Mouse (Mus musculus): ENCODE data around the gene Ephx1. TPM values are rescaled to one million over a fixed set of nuclear protein-coding genes. Genes with fewer than 3 reads are reported as not detected.
"Not testable (repeated sequence)": the region's sequence is repeated elsewhere in the genome, so short reads cannot be mapped to it uniquely, and the experiment has no call there.

Ephx1 gene
- polyA plus RNA-seq, 1 experiment from 2014 or later: 0.87 TPM

DNA sequence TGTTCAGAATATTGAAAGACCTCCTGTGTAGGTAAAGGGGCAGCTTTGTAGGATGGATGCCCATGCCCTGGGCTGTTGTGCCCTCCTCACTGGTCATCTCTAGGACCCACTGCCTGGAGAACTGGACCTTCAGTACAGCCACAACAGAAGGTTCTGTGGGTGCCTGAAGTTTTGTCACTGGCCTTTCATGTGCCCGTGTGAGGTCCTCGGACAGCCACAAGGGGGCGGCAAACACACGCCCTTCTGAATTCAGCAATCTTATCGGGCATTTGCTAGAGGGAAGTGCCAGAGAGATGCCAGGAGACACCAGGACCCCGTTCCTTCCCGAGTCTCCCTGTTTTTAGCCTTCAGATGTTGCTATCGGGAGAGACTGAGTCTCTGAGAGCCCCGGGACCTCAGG, 32.9 kb downstream of the Ephx1 start:
- Histone ChIP-seq H3K4me3 (ENCODE audit: low read depth, low read length) (no peak overlapping the region), H3K36me3 (ENCODE audit: control insufficient read depth, insufficient read depth, low read length) (no peaks in the 10 kb centered on the region), H3K4me2 (no peak overlapping the region), H3K9ac (ENCODE audit: low read length) (no peak overlapping the region), H3K27ac (ENCODE audit: low read depth, low read length) (no peak overlapping the region), H3K27me3 (ENCODE audit: control insufficient read depth, insufficient read depth, low read length) (no peaks in the 10 kb centered on the region), H3K9me3 (ENCODE audit: control insufficient read depth, low read length) (no peaks in the 10 kb centered on the region), H3K4me1 (ENCODE audit: control insufficient read depth, insufficient read depth, low read length) (no peaks in the 10 kb centered on the region)
- ATAC-seq (ENCODE audit: low FRiP score) (no peak), DNase-seq (ENCODE audit: low spot score, missing footprints) (peak; percentile 95)
- 4% methylated on average over 9 of the region's 9 CpGs for WGBS

DNA sequence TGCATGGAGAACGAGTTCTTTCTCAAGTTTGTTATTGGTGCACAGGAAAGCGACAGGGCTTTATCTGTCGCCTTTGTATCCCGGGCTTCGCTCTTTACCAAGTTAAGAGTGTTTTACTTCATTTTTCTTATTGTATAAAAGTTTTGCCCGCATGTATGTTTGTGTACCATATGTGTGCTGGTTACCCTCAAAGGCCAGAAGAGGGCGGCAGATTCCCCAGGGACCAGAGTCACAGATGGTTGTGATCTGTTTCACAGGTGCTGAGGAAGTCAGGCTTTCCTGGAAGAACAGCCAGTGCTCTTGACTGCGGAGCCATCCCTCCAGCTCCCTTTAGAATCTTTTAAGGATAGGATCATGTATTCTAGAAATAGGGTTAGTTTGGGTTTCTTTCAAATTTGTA, 34.0 kb downstream of the Ephx1 start:
- DNase-seq (ENCODE audit: low spot score, missing footprints) (no peak), ATAC-seq (ENCODE audit: low FRiP score) (no peak)
- no peak overlapping the region for H3K27ac ChIP-seq (ENCODE audit: low read depth, low read length)
- no peaks in the 10 kb centered on the region for H3K27me3 ChIP-seq (ENCODE audit: control insufficient read depth, insufficient read depth, low read length)
- WGBS: 91% methylated on average over 8 of the region's 8 CpGs
- H3K9me3 ChIP-seq (ENCODE audit: control insufficient read depth, low read length): no peaks in the 10 kb centered on the region
- H3K4me1 ChIP-seq (ENCODE audit: control insufficient read depth, insufficient read depth, low read length): no peaks in the 10 kb centered on the region
- H3K4me3 ChIP-seq (ENCODE audit: low read depth, low read length): no peak overlapping the region
- no peak overlapping the region for H3K4me2 ChIP-seq
- H3K36me3 ChIP-seq (ENCODE audit: control insufficient read depth, insufficient read depth, low read length): no peaks in the 10 kb centered on the region
- H3K9ac ChIP-seq (ENCODE audit: low read length): no peak overlapping the region

DNA sequence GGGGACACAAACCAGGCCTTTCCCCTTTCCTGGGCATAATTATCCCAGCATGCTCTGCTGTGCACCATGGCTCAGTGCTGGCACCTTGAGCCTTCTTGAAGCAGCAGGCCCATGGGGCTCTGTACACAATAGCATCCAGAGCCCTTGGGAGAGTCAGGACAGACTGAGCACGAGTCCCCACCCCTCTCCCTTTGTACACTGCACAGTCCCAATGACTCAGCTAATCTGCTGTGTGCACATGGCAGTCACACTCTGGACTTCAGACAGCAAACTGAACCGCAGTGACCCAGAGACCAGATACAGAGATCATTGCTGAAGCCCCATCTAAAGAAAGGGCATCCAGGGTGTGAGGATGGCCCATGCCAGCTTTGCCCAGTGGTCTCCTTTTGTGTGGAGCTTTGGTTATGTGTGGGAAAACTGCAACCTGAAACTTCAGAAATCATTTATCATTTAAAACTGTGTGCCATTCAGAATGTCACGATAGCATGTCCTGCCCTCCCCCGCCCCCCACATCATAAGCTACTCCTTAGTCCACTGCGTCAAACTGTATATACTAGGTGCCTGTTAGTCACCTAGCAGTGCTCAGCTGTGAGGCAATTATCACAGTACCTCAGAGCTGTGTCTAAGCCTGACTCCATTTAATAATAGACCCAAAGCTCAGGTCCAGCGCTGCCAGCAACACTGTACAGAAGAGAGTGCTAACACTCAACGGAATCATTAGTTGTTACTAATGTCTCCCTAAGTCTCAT, 39.2 kb downstream of the Ephx1 start:
- not testable (repeated sequence) for H3K9ac ChIP-seq (ENCODE audit: low read length); DNase-seq (ENCODE audit: low spot score, missing footprints); H3K27me3 ChIP-seq (ENCODE audit: control insufficient read depth, insufficient read depth, low read length); H3K4me3 ChIP-seq (ENCODE audit: low read depth, low read length); H3K4me1 ChIP-seq (ENCODE audit: control insufficient read depth, insufficient read depth, low read length); H3K27ac ChIP-seq (ENCODE audit: low read depth, low read length); H3K36me3 ChIP-seq (ENCODE audit: control insufficient read depth, insufficient read depth, low read length); H3K9me3 ChIP-seq (ENCODE audit: control insufficient read depth, low read length); H3K4me2 ChIP-seq; ATAC-seq (ENCODE audit: low FRiP score)
- WGBS: 84% methylated on average over 7 of the region's 7 CpGs

DNA sequence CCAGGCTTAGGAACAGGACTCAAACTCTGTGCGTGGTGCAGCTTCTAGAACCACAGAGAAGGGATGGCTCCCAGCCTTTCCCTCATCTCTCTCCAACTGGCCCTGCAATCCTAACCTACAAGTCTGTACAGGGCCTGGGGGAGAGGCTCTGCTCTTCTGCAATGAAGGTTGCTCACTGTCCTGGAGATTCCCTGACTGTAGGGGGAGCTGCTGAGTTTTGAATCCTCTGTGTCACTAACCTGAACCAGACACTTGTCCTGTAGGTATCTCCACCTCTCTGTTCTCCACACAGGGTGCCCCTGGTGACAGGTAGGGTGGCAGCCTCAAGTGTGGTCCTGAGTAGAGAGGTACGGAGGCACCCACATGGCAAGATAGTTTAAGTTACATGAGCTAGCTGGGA, 40.2 kb downstream of the Ephx1 start:
- H3K27ac ChIP-seq (ENCODE audit: low read depth, low read length): no peak overlapping the region
- 71% methylated on average over 2 of the region's 2 CpGs for WGBS
- no peak overlapping the region for H3K4me3 ChIP-seq (ENCODE audit: low read depth, low read length)
- no peaks in the 10 kb centered on the region for H3K36me3 ChIP-seq (ENCODE audit: control insufficient read depth, insufficient read depth, low read length)
- no peak overlapping the region for H3K4me2 ChIP-seq
- H3K4me1 ChIP-seq (ENCODE audit: control insufficient read depth, insufficient read depth, low read length): no peaks in the 10 kb centered on the region
- no peaks in the 10 kb centered on the region for H3K9me3 ChIP-seq (ENCODE audit: control insufficient read depth, low read length)
- DNase-seq (ENCODE audit: low spot score, missing footprints) (no peak), ATAC-seq (ENCODE audit: low FRiP score) (no peak)
- H3K27me3 ChIP-seq (ENCODE audit: control insufficient read depth, insufficient read depth, low read length): no peaks in the 10 kb centered on the region
- no peak overlapping the region for H3K9ac ChIP-seq (ENCODE audit: low read length)

DNA sequence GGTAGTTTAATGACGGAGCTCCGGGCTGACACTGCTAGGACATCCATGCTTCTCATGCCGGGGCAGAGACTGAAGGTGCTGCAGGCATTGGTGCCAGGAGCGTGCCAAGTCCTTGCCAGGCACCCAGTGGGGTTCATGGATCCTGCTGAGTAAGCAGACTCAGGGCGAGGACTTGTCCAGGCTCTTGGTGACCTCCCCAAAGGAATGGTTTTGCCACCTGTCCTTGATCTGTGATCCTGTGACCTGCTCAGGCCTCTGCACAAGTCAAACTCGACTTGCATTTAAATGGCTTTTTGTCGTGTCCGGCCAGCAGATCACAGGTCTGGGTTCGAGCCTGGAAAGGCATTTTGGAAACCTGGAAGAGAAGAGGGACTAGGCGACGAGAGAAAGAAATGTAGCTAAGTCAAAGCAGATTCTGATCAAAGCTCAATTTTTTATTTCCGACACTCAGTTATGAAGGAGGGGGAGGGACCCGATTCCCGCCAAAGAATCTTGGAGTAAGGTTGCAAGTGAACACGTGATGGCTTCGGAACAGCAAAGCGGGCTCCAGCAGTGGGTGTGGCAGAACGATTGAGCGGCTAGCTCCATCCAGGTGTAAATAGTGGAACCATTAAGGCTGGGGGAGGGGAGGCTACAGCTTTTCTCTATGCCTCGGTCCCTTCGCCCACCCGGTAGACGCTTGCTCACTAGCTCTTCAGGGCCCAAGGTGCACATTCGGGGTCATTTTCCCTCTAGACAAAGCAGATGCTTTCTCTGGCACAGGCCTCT, 41.0 kb downstream of the Ephx1 start:
- Histone ChIP-seq H3K9ac (ENCODE audit: low read length) (no peak overlapping the region), H3K4me3 (ENCODE audit: low read depth, low read length) (no peak overlapping the region), H3K4me1 (ENCODE audit: control insufficient read depth, insufficient read depth, low read length) (no peaks in the 10 kb centered on the region), H3K36me3 (ENCODE audit: control insufficient read depth, insufficient read depth, low read length) (no peaks in the 10 kb centered on the region), H3K9me3 (ENCODE audit: control insufficient read depth, low read length) (no peaks in the 10 kb centered on the region), H3K27ac (ENCODE audit: low read depth, low read length) (no peak overlapping the region), H3K4me2 (no peak overlapping the region), H3K27me3 (ENCODE audit: control insufficient read depth, insufficient read depth, low read length) (no peaks in the 10 kb centered on the region)
- DNase-seq (ENCODE audit: low spot score, missing footprints) (no peak), ATAC-seq (ENCODE audit: low FRiP score) (no peak)
- WGBS: 88% methylated on average over 22 of the region's 24 CpGs

DNA sequence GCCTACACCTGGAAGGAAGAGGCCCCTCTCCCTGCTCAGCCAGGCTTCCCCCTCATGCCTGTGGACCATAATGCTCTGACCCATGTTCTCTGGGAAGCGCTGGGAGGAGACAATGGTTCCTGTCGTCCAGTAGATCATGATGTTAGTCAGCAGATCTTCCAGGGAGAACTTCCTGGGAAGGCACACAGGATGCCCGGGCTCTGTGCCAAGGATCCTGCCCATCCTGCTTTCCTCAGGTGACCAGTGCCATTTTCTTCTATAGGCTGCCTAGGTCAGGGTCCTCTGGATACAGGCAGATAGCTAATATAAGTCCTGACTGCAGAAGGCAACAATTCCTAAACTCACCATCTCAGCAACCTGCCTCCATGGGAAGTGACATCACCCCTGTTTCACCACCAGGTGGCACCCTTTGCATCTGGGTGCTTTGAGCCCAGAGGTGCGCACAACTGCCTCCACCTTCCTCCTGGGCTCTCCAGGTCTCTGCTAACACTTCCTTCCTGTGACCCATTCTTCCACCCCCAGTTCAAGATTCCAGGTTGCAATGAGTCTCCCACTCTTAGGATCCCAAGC, 44.5 kb downstream of the Ephx1 start:
- Histone ChIP-seq H3K4me1 (ENCODE audit: control insufficient read depth, insufficient read depth, low read length) (no peaks in the 10 kb centered on the region), H3K4me2 (no peak overlapping the region), H3K27me3 (ENCODE audit: control insufficient read depth, insufficient read depth, low read length) (no peaks in the 10 kb centered on the region), H3K27ac (ENCODE audit: low read depth, low read length) (no peak overlapping the region), H3K36me3 (ENCODE audit: control insufficient read depth, insufficient read depth, low read length) (no peaks in the 10 kb centered on the region), H3K9ac (ENCODE audit: low read length) (no peak overlapping the region), H3K9me3 (ENCODE audit: control insufficient read depth, low read length) (no peaks in the 10 kb centered on the region), H3K4me3 (ENCODE audit: low read depth, low read length) (no peak overlapping the region)
- DNase-seq (ENCODE audit: low spot score, missing footprints): no peak
- no peak for ATAC-seq (ENCODE audit: low FRiP score)
- 64% methylated on average over 4 of the region's 4 CpGs for WGBS

DNA sequence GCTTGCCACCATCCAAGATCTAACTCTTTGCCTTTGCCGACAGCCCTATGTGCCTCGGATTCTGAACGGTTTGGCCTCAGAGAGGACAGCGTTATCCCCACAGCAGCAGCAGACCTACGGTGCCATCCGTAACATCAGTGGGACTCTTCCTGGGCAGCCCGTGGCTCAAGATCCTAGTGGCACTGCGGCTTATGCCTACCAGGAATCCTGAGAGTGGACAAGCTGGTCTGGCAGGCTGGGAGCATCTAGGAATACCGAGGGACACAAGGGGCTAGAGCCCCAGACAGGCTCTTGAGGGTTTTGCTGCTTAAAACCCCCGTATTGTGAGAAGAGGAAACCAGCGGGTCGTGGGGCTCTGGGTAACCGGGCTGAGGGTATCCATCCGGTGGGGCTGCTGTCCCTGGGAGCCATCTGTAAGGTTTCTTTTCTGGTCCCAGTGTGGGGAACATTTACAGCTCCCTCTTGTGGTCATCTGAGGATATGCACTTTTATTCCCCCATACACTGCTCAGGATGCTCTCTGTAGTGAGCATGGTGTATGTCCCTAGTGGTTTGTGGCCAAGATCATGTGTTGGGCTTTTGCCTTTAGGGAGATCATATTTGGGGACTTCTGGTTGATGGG, 46.5 kb downstream of the Ephx1 start:
- Histone ChIP-seq H3K4me1 (ENCODE audit: control insufficient read depth, insufficient read depth, low read length) (no peaks in the 10 kb centered on the region), H3K36me3 (ENCODE audit: control insufficient read depth, insufficient read depth, low read length) (no peaks in the 10 kb centered on the region), H3K4me2 (no peak overlapping the region), H3K27me3 (ENCODE audit: control insufficient read depth, insufficient read depth, low read length) (no peaks in the 10 kb centered on the region), H3K4me3 (ENCODE audit: low read depth, low read length) (no peak overlapping the region), H3K9ac (ENCODE audit: low read length) (no peak overlapping the region), H3K27ac (ENCODE audit: low read depth, low read length) (no peak overlapping the region), H3K9me3 (ENCODE audit: control insufficient read depth, low read length) (no peaks in the 10 kb centered on the region)
- ATAC-seq (ENCODE audit: low FRiP score) (peak; percentile 68), DNase-seq (ENCODE audit: low spot score, missing footprints) (peak; percentile 96)
- WGBS: 59% methylated on average over 14 of the region's 14 CpGs

DNA sequence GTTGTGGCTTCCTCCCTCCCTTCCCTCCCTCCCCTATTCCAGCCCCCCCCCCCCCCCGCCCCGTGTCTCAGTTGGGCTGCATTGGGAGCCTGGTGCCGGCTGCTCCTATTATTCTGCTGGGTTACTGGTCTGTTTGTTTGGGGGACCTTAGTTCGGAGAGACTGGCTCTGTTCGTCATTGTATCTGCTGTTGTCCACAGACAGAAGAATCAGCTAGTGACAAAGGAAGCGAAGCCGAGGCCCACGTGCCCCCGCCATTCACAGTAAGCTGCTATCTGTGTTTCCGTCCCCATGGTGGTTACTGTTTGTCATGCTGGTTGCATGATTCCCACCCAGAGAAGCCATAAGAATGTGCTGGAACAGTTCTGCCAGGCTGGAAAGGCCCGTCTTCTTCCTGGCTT, 47.8 kb downstream of the Ephx1 start:
- no peak for ATAC-seq (ENCODE audit: low FRiP score)
- Histone ChIP-seq H3K27ac (ENCODE audit: low read depth, low read length) (no peak overlapping the region), H3K4me2 (no peak overlapping the region), H3K9me3 (ENCODE audit: control insufficient read depth, low read length) (no peaks in the 10 kb centered on the region), H3K4me1 (ENCODE audit: control insufficient read depth, insufficient read depth, low read length) (no peaks in the 10 kb centered on the region), H3K27me3 (ENCODE audit: control insufficient read depth, insufficient read depth, low read length) (no peaks in the 10 kb centered on the region), H3K36me3 (ENCODE audit: control insufficient read depth, insufficient read depth, low read length) (no peaks in the 10 kb centered on the region), H3K9ac (ENCODE audit: low read length) (no peak overlapping the region), H3K4me3 (ENCODE audit: low read depth, low read length) (no peak overlapping the region)
- 72% methylated on average over 10 of the region's 11 CpGs for WGBS
- DNase-seq (ENCODE audit: low spot score, missing footprints): no peak

DNA sequence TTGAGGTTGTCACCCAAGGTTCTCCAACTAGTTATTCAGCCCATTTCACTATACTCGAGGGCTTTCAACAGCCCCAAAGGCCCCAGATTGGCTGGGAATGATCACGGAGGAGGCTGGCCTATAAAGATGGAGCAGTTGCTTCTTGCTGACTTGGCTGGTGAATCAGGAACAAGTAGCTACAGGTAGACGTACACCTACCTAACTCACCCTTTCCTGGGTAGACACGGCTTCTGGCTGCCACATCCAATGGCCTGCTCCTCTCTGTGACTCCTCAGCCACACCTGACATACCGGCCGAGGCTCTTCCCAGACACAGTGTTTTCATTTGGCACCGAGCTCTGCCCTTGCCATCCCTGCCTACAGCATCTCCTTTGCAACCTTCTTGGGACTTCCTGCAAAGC, 53.4 kb downstream of the Ephx1 start:
- 85% methylated on average over 7 of the region's 7 CpGs for WGBS
- no peaks in the 10 kb centered on the region for H3K9me3 ChIP-seq (ENCODE audit: control insufficient read depth, low read length)

More for the DNA sequence above, 53.4 kb downstream of the Ephx1 start:
- Histone ChIP-seq H3K4me2 (no peak overlapping the region), H3K27me3 (ENCODE audit: control insufficient read depth, insufficient read depth, low read length) (no peaks in the 10 kb centered on the region), H3K27ac (ENCODE audit: low read depth, low read length) (no peak overlapping the region), H3K36me3 (ENCODE audit: control insufficient read depth, insufficient read depth, low read length) (no peaks in the 10 kb centered on the region), H3K9ac (ENCODE audit: low read length) (no peak overlapping the region), H3K4me3 (ENCODE audit: low read depth, low read length) (no peak overlapping the region), H3K4me1 (ENCODE audit: control insufficient read depth, insufficient read depth, low read length) (no peaks in the 10 kb centered on the region)
- DNase-seq (ENCODE audit: low spot score, missing footprints): no peak
- ATAC-seq (ENCODE audit: low FRiP score): no peak

Data from midbrain, embryonic 11.5 days (tissue).